Mouse (Mus musculus) embryo, embryonic 11 days (tissue): ENCODE results near the gene Tbc1d23.

ENCODE experiments used
- DNase-seq: peaks from one replicate; pipeline ENCODE4 v3.0.0-alpha.2; 2015

Gene Tbc1d23

GRCm38 (mm10) chr16:57159835-57160234 is 71.5 kb downstream of the Tbc1d23 start:
- no peak for DNase-seq

- no peak for DNase-seq
Observed at GRCm38 (mm10) chr16:57157728-57158127, 73.6 kb downstream of the Tbc1d23 start.

DNA sequence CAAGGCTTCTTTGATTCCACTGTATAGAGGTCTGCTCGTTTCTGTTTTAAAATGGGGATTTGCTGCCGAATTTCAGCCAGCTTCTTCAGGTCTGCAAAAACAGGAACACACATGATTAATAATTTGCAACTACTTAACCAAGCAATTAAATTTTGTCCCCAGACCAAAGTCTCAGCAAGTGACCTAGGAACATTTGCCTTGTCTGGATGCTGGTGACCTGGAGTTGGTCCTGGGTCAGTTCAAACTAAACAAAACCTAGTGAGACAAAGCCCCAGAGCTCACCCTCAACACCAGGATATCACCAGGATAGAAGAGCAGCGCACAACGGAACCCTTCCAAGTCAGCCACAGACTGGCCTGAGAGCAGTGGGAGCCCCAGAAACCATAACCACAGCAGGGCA is 74.2 kb downstream of the Tbc1d23 start:
- DNase-seq, result no peak

DNA sequence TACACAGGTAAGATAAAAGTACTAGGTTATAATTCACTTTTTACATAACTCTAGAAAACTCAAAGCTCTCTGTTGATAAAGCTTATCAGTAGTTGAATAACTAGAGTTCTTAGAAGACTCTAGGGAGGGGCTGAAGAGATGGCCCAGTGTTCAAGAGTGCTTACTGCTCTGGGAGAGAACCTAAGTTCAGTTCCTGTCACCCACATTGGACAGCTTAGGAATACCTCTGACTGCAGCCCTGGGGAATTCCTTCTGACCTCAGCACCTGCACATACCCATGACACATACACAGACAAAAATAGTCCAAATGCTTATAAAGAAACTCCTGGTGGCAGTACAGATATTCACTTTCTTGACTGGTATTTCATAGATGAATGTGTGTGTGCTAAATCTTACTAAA is 75.4 kb downstream of the Tbc1d23 start:
- no peak for DNase-seq

DNA sequence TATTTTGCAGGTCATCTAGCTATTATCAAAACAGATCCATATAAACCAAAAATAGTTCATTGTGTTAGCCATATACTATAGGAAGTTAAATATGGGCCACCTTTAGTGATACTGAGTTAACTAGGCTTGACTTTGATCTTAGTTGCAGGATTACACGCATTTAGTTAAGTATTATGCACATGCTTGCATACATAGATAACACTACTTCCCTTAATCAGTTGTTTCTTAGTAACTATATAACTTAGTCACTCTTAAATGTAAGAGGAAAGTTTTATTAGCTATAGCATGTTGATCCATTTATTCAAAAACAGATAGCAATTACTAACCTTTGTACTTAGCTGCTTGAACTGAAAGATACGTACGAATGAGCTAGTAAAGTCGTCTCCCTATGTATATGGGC is 79.9 kb downstream of the Tbc1d23 start:
- DNase-seq, result no peak

- no peak for DNase-seq
Observed at GRCm38 (mm10) chr16:57144741-57145140, 86.6 kb downstream of the Tbc1d23 start.

DNA sequence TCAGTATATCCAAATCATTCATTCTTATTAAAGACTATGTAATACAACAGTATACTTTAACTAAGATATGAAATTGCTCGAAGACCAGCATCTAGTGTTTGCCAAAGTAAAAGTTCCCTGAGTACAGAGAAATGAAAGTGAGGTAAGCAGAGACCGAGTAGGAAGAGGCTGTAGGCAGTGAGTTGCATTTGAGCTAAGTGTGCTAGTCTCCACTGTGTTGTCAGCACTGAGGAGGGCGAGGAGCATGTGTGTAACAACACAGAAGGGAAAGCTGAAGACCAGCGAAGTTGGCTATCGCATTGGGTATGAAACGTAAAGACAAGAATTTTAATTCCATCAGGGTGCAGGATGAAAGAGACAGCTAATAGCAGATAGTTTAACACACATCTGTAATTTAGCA is 97.7 kb downstream of the Tbc1d23 start:
- no peak for DNase-seq

DNA sequence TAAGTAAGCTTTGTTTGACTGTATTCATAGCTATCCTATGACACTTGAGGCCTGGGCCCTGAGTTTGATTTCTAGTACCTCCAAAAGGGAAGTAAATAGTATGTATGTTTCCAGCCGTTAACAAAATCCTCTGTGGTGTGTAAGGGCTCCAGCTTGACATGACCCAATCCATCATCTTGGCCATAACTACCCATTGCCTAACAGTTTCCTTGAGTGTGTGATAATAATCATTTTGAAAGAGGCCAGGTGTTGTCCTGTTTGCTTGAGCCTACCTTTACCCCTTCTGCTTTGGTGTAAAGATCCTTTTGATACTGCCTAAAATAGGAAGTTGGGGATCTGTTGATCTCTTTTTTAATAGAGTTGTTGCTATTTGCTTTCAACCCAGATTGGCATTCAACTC is 99.0 kb downstream of the Tbc1d23 start:
- no peak for DNase-seq

- no peak for DNase-seq
Observed at GRCm38 (mm10) chr16:57131544-57131943, 99.8 kb downstream of the Tbc1d23 start.

GRCm38 (mm10) chr16:57130752-57131400 is 100.4 kb downstream of the Tbc1d23 start:
- DNase-seq, result no peak

DNA sequence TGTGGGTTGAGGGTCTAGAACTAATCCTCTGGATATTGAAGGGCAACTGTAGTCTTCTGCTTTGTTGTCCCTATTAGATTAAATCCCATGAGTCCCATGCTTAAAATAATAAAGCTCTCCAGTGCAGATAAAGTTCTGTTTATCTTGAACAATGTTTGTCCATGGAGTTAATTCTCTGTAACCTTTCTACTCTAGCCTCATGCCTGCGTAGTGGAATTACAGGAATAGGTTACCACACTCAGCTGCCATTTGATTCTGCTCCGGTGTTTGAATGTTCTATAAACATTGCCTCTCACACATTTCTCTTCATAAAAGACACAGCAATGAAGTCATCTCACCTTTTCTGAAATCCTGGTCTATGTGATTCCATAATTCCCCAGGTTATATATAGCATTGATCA is 103.5 kb downstream of the Tbc1d23 start:
- DNase-seq, result no peak

DNA sequence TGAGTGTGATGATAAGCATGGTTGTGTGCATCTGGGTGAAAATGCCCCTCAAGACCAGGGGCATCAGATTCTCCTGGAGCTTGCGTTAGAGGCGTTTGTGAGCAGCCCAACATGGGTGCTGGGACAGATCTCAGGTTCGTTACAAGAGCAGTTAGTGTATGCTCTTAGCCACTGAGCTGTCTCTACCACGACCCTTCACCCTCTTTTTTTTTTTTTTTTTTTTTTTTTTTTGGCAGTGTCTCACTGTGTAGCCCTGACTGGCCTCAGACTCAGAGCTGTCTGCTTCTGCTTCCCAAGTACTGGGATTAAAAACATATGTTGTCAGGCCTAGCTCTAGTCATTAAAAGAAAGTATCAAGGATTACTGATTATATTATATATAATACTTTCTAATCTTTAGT is 105.0 kb downstream of the Tbc1d23 start:
- DNase-seq, result no peak

- no peak for DNase-seq
Observed at GRCm38 (mm10) chr16:57122682-57123445, 108.4 kb downstream of the Tbc1d23 start.

DNA sequence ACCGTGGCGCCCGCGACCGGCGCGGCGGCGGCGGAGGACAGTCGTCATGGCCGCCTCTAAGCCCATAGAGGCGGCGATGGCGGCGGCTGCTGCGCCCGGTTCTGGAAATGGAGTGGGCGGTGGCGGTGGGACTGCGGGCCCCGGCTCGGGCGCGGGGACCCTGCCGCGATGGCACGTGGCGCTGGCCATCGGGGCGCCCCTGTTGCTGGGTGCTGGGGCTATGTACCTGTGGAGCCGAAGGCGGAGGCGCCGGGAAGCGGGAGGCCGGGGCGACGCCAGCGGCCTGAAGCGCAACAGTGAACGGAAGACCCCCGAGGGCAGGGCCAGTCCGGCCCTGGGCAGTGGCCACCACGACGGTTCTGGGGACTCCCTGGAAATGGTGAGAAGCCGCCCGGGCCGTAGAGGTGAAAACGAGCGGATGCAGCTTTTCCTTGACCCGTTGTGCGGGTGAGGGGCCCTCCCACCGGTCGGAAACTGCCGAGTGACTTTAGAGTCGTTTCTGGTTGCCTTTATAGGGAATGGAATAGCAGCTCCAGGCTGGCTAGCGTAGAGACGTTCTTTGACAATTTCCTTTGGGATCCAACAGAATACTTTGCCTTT is 109.4 kb downstream of the Tbc1d23 start:
- peak; percentile 52 for DNase-seq

GRCm38 (mm10) chr16:57120913-57121815 is 110.1 kb downstream of the Tbc1d23 start, which contains the start of gene Tomm70a:
Tomm70a (plus strand) TSS chr16:57121703.
- peak; percentile 97 for DNase-seq
